Mouse (Mus musculus) layer of hippocampus, adult 2 months (tissue): ENCODE results near the gene Ears2. TPM values are rescaled to one million over a fixed set of nuclear protein-coding genes. Genes with fewer than 3 reads are reported as not detected.
A peak's percentile ranks its signal among the peaks of the same experiment; 100 is the strongest.

Experiments used
- DNase-seq, 2 experiments: peaks; one replicate each; pipeline ENCODE4 v3.0.0; 2022; ENCODE audit warnings: low spot score in 2 of 2
- H3K27ac ChIP-seq: fragments of 200-600 bp; 2 replicates; pipeline ENCODE4 v1.8.1; 2022
- H3K4me3 ChIP-seq: fragments of 200-600 bp; 2 replicates; pipeline ENCODE4 v1.8.1; 2022; ENCODE audit warnings: mild to moderate bottlenecking
- CTCF ChIP-seq: fragments of 200-600 bp; conservative IDR thresholded peaks from 2 replicates; pipeline ENCODE4 v1.8.1; 2022; ENCODE audit warnings: antibody characterized with exemption, mild to moderate bottlenecking, moderate library complexity
- total RNA-seq, 2 experiments: library from RNA; stranded (reverse); gene quantifications; 2 replicates each; pipeline ENCODE4 v1.2.3; 2021

Ears2 gene
- total RNA-seq, 2 experiments from 2014 or later: 9.7 to 10.0 TPM

GRCm38 (mm10) chr7:122020667-122021354 lies 46.3 kb downstream of the Ears2 start, which contains the start of gene Gga2:
TSS of gene Gga2 (minus strand) at chr7:122021222.
- peak within 1 kb of the TSS; percentile 94 for H3K27ac ChIP-seq
- DNase-seq: peak; percentile 83 to 84
- TF ChIP-seq CTCF: no peak
- peak within 1 kb of the TSS; percentile 84 for H3K4me3 ChIP-seq

DNA sequence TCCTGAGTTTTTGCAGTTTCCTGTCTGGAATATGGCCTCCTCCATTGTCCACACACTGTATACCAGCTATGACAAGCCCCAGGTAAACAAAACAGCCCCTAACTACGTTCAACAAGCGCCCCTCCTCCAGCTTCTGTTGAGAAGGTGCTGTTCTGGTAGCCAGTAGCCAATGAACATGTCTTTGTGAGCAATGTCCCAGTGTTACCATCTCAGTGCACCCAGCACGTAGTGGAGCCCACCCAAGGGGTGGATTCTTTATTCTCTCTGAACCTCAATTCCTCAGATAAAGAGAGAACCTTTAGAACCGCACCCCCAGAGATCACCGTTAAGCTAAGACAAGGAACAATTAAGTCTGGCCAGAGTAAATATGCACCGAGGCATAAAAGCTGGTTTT lies 46.8 kb downstream of the Ears2 start:
- no peak for DNase-seq
- no peak for TF ChIP-seq CTCF
- Histone ChIP-seq H3K4me3 (peak overlapping the region; percentile 84), H3K27ac (peak overlapping the region; percentile 94)

DNA sequence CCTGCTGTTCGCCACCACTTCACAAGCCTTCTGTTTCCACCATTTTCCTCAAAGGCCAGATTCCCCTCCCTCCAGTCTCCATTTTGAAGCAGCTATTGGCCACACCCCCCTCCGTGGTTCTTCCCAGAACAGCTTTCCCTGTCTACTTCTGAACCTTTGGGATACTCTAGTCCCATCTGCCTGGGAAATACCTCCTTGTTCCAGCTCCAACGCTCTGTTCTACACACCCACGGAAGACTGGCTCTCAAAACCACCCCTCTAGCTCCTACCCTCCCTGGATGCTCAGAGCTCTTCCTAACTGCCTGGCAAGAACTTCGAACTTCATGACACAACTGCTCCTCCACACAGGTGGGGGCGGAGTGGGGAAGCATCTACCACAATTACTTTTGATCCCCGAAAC lies 48.1 kb downstream of the Ears2 start:
- peak overlapping the region; percentile 84; the same call in 1 of the 2 replicates for H3K4me3 ChIP-seq
- TF ChIP-seq CTCF: no peak
- peak; percentile 45 to 55 for DNase-seq
- H3K27ac ChIP-seq: peak overlapping the region; percentile 94; the same call in 1 of the 2 replicates

GRCm38 (mm10) chr7:122018247-122018646 lies 48.8 kb downstream of the Ears2 start:
- no peak for DNase-seq
- Histone ChIP-seq H3K4me3 (peak overlapping the region; percentile 84; the same call in 1 of the 2 replicates), H3K27ac (no peak overlapping the region)
- no peak for TF ChIP-seq CTCF

- no peak overlapping the region for H3K27ac ChIP-seq
- no peak for DNase-seq
- no peak for TF ChIP-seq CTCF
- no peak overlapping the region for H3K4me3 ChIP-seq
These were observed 51.3 kb downstream of the Ears2 start for GRCm38 (mm10) chr7:122015734-122016133.

DNA sequence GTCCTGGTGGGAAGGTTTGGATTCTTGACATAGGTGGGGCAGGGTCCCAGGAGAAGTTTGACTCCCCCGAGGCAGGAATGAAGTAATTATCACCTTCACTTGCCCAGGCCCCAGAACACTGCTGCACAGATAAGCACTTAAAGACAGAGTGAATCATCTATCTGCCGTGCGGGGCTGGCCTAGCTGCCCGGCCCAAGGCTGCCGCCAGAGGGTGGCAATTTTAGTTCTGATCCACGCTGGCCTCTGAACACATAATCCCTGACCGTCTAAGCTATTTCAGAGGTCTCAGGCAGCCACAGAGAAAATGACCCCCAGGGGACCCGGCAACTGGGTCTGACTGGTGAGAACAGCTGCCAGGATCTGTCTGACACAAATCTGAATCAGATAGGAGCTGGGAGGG lies 52.0 kb downstream of the Ears2 start:
- TF ChIP-seq CTCF: peak; percentile 50

GRCm38 (mm10) chr7:122012949-122013348 lies 54.1 kb downstream of the Ears2 start:
- Histone ChIP-seq H3K27ac (no peak overlapping the region), H3K4me3 (no peak overlapping the region)
- no peak for DNase-seq
- TF ChIP-seq CTCF: no peak

More for the DNA sequence above, 52.0 kb downstream of the Ears2 start:
- Histone ChIP-seq H3K4me3 (no peak overlapping the region), H3K27ac (no peak overlapping the region)
- DNase-seq: no peak

DNA sequence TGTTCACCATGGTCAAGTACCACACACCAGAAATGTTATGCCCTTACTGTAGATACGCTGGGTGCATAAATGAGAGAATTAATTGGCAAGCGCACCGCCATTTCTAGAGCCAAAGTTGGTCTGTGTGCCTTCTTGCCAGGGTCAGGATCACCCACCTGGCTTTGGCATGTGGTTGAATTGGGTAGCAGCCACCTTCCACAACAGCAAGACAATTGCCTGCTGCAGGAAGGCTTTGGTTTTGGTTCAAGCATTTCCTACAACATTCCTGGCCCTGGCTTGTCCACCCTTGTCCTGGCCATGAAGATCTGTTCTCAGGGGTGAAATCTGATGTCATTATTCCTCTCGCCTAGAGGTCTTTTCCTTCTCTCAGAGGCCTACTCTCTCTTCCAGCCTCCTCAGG lies 54.7 kb downstream of the Ears2 start:
- Histone ChIP-seq H3K27ac (no peak overlapping the region), H3K4me3 (no peak overlapping the region)
- no peak for DNase-seq
- TF ChIP-seq CTCF: no peak

GRCm38 (mm10) chr7:122000396-122000795 lies 66.7 kb downstream of the Ears2 start:
- DNase-seq: no peak
- Histone ChIP-seq H3K27ac (no peak overlapping the region), H3K4me3 (no peak overlapping the region)
- no peak for TF ChIP-seq CTCF

DNA sequence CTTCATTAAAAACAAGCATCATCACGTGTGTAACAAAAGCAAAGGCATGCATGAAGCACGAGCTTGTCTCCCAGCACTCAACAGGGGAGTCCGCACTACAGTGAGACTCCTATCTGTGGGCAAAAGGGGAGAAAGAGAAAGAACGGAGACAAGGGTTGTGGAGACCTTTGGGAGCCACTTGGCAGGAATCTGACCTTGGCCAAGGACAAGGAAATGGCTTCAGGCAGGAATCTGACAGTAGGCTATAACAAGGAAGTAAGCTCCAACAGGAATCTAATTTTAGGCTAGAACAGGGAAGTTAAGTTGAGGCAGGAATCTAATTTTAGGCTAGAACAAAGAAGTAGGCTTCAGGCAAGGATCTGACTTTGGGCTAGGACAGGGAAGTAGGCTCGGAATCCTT lies 71.1 kb downstream of the Ears2 start:
- Histone ChIP-seq H3K4me3 (no peak overlapping the region), H3K27ac (no peak overlapping the region)
- no peak for DNase-seq
- no peak for TF ChIP-seq CTCF

Other genes starting within 250 kb of the Ears2 start
- gene Scnn1b, start 202.2 kb downstream of the Ears2 start, total RNA-seq: not detected
- 10 to 100 TPM; 41.6 to 44.3 TPM for gene Cog7, start 85.6 kb downstream of the Ears2 start, total RNA-seq
- 10 to 100 TPM; 29.9 to 32.5 TPM for gene Gga2, start 46.0 kb downstream of the Ears2 start, total RNA-seq
- gene Ubfd1, start 88 bp downstream of the Ears2 start, total RNA-seq: 10 to 100 TPM; 49.6 to 50.7 TPM
- gene Ndufab1, start 34.6 kb upstream of the Ears2 start, total RNA-seq: 100 to 1,000 TPM; 259 to 306 TPM
- gene Palb2, start 65.7 kb upstream of the Ears2 start, total RNA-seq: 1 to 10 TPM; 1.9 to 2.2 TPM
- gene Dctn5, start 65.8 kb upstream of the Ears2 start, total RNA-seq: 100 to 1,000 TPM; 101 to 104 TPM
- gene Plk1, start 92.2 kb upstream of the Ears2 start, total RNA-seq: 1 to 10 TPM; 2.1 to 2.9 TPM
- gene Ern2, start 118.9 kb upstream of the Ears2 start, total RNA-seq: under 1 TPM; 0.39 to 0.41 TPM
- 1 to 10 TPM; 2.7 to 3.3 TPM for gene Chp2, start 152.2 kb upstream of the Ears2 start, total RNA-seq
- gene Prkcb, start 221.5 kb upstream of the Ears2 start, total RNA-seq: 100 to 1,000 TPM; 788 to 796 TPM